ENCODE assay signal across 23 mouse cellular contexts in the genomic region with DNA sequence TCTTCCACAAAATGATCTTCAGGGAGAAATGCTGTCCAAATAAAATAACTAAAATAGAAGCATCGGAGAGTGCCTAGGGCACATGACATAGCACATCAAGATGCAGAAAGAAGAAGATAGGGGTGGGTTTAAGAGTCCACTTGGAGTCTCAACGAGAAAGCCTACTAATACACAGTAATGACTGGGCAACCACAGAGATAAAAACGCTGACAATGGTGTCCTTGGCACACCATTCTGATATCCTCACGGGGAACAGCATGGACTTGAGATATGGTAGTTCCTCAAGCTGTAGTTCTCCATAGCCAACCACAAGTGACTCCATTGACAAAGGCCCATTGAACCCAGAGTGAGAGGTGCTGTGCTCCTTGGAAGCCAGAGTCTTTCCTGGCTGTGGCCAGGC.
DNase-seq lines count a peak whose midpoint lies in the region; ATAC-seq and TF ChIP-seq lines count a peak whose summit lies in the region.
"Had no signal": no experiment of that assay in that cellular context is flagged by ENCODE, and none has a peak within 500 bp of the region (broad histone marks: within the 10 kb centered on the region; RNA-seq: fewer than 3 reads in every experiment).

No protein-coding gene starts in this region.

- H3K27me3 ChIP-seq in heart, embryonic 10.5 days (ENCODE audit: insufficient read depth, poor library complexity, severe bottlenecking), result no peaks in the 10 kb centered on the region
- no peaks in the 10 kb centered on the region for H3K27me3 ChIP-seq in heart, embryonic 11.5 days (ENCODE audit: control insufficient read depth, insufficient read depth, low read length)
- no peaks in the 10 kb centered on the region for H3K27me3 ChIP-seq in thymus, adult 2 months (ENCODE audit: control insufficient read depth, insufficient read depth, low read length)
- H3K27me3 ChIP-seq: embryonic facial prominence, embryonic 13.5 days; embryonic facial prominence, embryonic 15.5 days; forebrain, embryonic 12.5 days had no signal

- peaks cover 21% of the 10 kb centered on the region for H3K4me1 ChIP-seq in heart, embryonic 10.5 days
- H3K4me1 ChIP-seq in heart, embryonic 11.5 days (ENCODE audit: control insufficient read depth, insufficient read depth, low read length), result 0 out of 2 replicates have a peak, but pooled peaks cover 9% of the 10 kb centered on the region
- H3K4me1 ChIP-seq in thymus, adult 2 months (replicated peaks; ENCODE audit: control insufficient read depth, insufficient read depth, low read length), result peaks cover 45% of the 10 kb centered on the region
- H3K4me1 ChIP-seq: embryonic facial prominence, embryonic 13.5 days; embryonic facial prominence, embryonic 15.5 days had no signal

- TF ChIP-seq POLR2A in thymus, adult 2 months (IDR thresholded peaks at IDR 0.05; ENCODE audit: control insufficient read depth, extremely low read depth, insufficient read depth, low read length, poor library complexity), result no peak

- TF ChIP-seq CTCF in thymus, adult 2 months (IDR thresholded peaks at IDR 0.05; ENCODE audit: borderline replicate concordance, control insufficient read depth, extremely low read depth, insufficient read depth, low read length, poor library complexity), result no peak

- no peak overlapping the region for H3K4me3 ChIP-seq in heart, embryonic 10.5 days
- no peak overlapping the region for H3K4me3 ChIP-seq in heart, embryonic 11.5 days (ENCODE audit: low read depth, low read length)
- H3K4me3 ChIP-seq in thymus, adult 2 months (ENCODE audit: control insufficient read depth, insufficient read depth, low read length), result no peak overlapping the region
- H3K4me3 ChIP-seq: embryonic facial prominence, embryonic 13.5 days; embryonic facial prominence, embryonic 15.5 days; erythroblast, embryonic 14.5 days; forebrain, embryonic 10.5 days; forebrain, embryonic 12.5 days had no signal

- ATAC-seq in heart, embryonic 11.5 days (replicated peaks; ENCODE audit: insufficient number of reproducible peaks, low FRiP score, low TSS enrichment), result no peak
- ATAC-seq: forebrain, embryonic 14.5 days; forebrain, embryonic 16.5 days had no signal

- no peaks in the 10 kb centered on the region for H3K36me3 ChIP-seq in heart, embryonic 10.5 days
- no peaks in the 10 kb centered on the region for H3K36me3 ChIP-seq in heart, embryonic 11.5 days (ENCODE audit: control insufficient read depth, insufficient read depth, low read length)
- peaks cover 14% of the 10 kb centered on the region; the same call in 1 of the 2 replicates for H3K36me3 ChIP-seq in thymus, adult 2 months (ENCODE audit: control insufficient read depth, insufficient read depth, low read length)
- H3K36me3 ChIP-seq: embryonic facial prominence, embryonic 13.5 days; embryonic facial prominence, embryonic 15.5 days; forebrain, embryonic 10.5 days; forebrain, embryonic 12.5 days had no signal

- H3K27ac ChIP-seq in heart, embryonic 10.5 days, result no peak overlapping the region
- H3K27ac ChIP-seq in heart, embryonic 11.5 days (ENCODE audit: low read depth, low read length), result no peak overlapping the region
- H3K27ac ChIP-seq in thymus, adult 2 months (ENCODE audit: control insufficient read depth, insufficient read depth, low read length), result peak overlapping the region; percentile 64
- H3K27ac ChIP-seq: embryonic facial prominence, embryonic 13.5 days; embryonic facial prominence, embryonic 15.5 days; forebrain, embryonic 10.5 days; forebrain, embryonic 12.5 days had no signal

- peak; percentile 43 for DNase-seq in heart, embryonic 10.5 days (ENCODE audit: low spot score)
- DNase-seq in thymus, adult 2 months, result no peak
- no peak for DNase-seq in thymus, postnatal 4 days
- DNase-seq in 416B (ENCODE audit: low read depth) (peak; percentile 17), MEL-GATA-1-ER (ENCODE audit: extremely low read depth, low read depth) (peak; percentile 20)
- no peak for DNase-seq in spleen, postnatal 14 days (ENCODE audit: low spot score in 2 of 2)
- DNase-seq: adrenal gland, postnatal 10 days; adrenal gland, postnatal 25 days; cerebellum, adult 11 months; cerebellum, adult 18-20 months; cerebellum, adult 8-10 months; cerebellum, adult 9-11 months; cerebellum, postnatal 14 days; cerebellum, postnatal 36 days; embryo, embryonic 11 days had no signal

- H3K9me3 ChIP-seq in heart, embryonic 10.5 days, result no peaks in the 10 kb centered on the region
- no peaks in the 10 kb centered on the region for H3K9me3 ChIP-seq in heart, embryonic 11.5 days (replicated peaks; ENCODE audit: control insufficient read depth, low read length)
- H3K9me3 ChIP-seq: embryonic facial prominence, embryonic 13.5 days; embryonic facial prominence, embryonic 15.5 days; forebrain, embryonic 10.5 days; forebrain, embryonic 12.5 days had no signal

- no peak overlapping the region for H3K9ac ChIP-seq in heart, embryonic 11.5 days (ENCODE audit: low read depth, low read length)
- H3K9ac ChIP-seq: embryonic facial prominence, embryonic 13.5 days; embryonic facial prominence, embryonic 15.5 days; forebrain, embryonic 12.5 days had no signal

- no peak overlapping the region for H3K4me2 ChIP-seq in heart, embryonic 11.5 days
- H3K4me2 ChIP-seq: embryonic facial prominence, embryonic 13.5 days; embryonic facial prominence, embryonic 15.5 days; forebrain, embryonic 12.5 days had no signal

- WGBS in heart, embryonic 10.5 days, result 79% methylated on average over 4 of the region's 4 CpGs
- WGBS in heart, embryonic 11.5 days (ENCODE audit: insufficient replicate concordance), result 71% methylated on average over 4 of the region's 4 CpGs
- WGBS in thymus, adult 2 months, result 79% methylated on average over 4 of the region's 4 CpGs

Comparison
In these comparisons a context has a peak if more than half of its experiments do, and no peak if none do; other contexts are left out.
1. DNase-seq: peak in heart, embryonic 10.5 days (single experiment), 416B (single experiment) and MEL-GATA-1-ER (single experiment); none in thymus, adult 2 months (single experiment), thymus, postnatal 4 days (single experiment) and spleen, postnatal 14 days (0 of 2).